Mouse (Mus musculus): ENCODE data around the gene Klk1b26. TPM values are rescaled to one million over a fixed set of nuclear protein-coding genes. Genes with fewer than 3 reads are reported as not detected.
"Not testable (repeated sequence)": the region's sequence is repeated elsewhere in the genome, so short reads cannot be mapped to it uniquely, and the experiment has no call there.

The Klk1b26 gene
- total RNA-seq (2014; fragmentation: Nextera tagmentation) (not detected in 2 replicates), total RNA-seq (2017) (not detected in 2 replicates)

GRCm38 (mm10) chr7:44011868-44012267, at the start of gene Klk1b26:
Klk1b26 (plus strand) TSS chr7:44012168.
- ATAC-seq (replicated peaks; ENCODE audit: low FRiP score, low TSS enrichment, poor library complexity, severe bottlenecking) = not testable (repeated sequence)

- no peak for ATAC-seq (replicated peaks; ENCODE audit: low FRiP score, low TSS enrichment, poor library complexity, severe bottlenecking)
Observed at GRCm38 (mm10) chr7:43966451-43966850, 45.5 kb upstream of the Klk1b26 start, which contains the start of gene Klk1b1. Klk1b1 (plus strand) TSS chr7:43966751.

- ATAC-seq (replicated peaks; ENCODE audit: low FRiP score, low TSS enrichment, poor library complexity, severe bottlenecking) = no peak
Observed at GRCm38 (mm10) chr7:43967058-43967457, 44.9 kb upstream of the Klk1b26 start.

GRCm38 (mm10) chr7:43967612-43968011, 44.4 kb upstream of the Klk1b26 start:
- ATAC-seq (replicated peaks; ENCODE audit: low FRiP score, low TSS enrichment, poor library complexity, severe bottlenecking) = no peak

GRCm38 (mm10) chr7:43975761-43976160, 36.2 kb upstream of the Klk1b26 start, which contains the start of gene Klk1b9:
Klk1b9 (plus strand) TSS chr7:43976061.
- ATAC-seq (replicated peaks; ENCODE audit: low FRiP score, low TSS enrichment, poor library complexity, severe bottlenecking) = not testable (repeated sequence)

- ATAC-seq (replicated peaks; ENCODE audit: low FRiP score, low TSS enrichment, poor library complexity, severe bottlenecking) = no peak
Observed at GRCm38 (mm10) chr7:43985657-43986056, 26.3 kb upstream of the Klk1b26 start.

GRCm38 (mm10) chr7:43994821-43995220, 17.1 kb upstream of the Klk1b26 start:
- ATAC-seq (replicated peaks; ENCODE audit: low FRiP score, low TSS enrichment, poor library complexity, severe bottlenecking) = not testable (repeated sequence)

GRCm38 (mm10) chr7:43995577-43995976, 16.4 kb upstream of the Klk1b26 start, which contains the start of gene Klk1b11:
Klk1b11 (plus strand) TSS chr7:43995877.
- not testable (repeated sequence) for ATAC-seq (replicated peaks; ENCODE audit: low FRiP score, low TSS enrichment, poor library complexity, severe bottlenecking)

- no peak for ATAC-seq (replicated peaks; ENCODE audit: low FRiP score, low TSS enrichment, poor library complexity, severe bottlenecking)
Observed at GRCm38 (mm10) chr7:44004847-44005246, 7.1 kb upstream of the Klk1b26 start.

GRCm38 (mm10) chr7:44014666-44015065, 2.7 kb downstream of the Klk1b26 start:
- not testable (repeated sequence) for ATAC-seq (replicated peaks; ENCODE audit: low FRiP score, low TSS enrichment, poor library complexity, severe bottlenecking)

- no peak for ATAC-seq (replicated peaks; ENCODE audit: low FRiP score, low TSS enrichment, poor library complexity, severe bottlenecking)
Observed at GRCm38 (mm10) chr7:44015071-44015470, 3.1 kb downstream of the Klk1b26 start.

- not testable (repeated sequence) for ATAC-seq (replicated peaks; ENCODE audit: low FRiP score, low TSS enrichment, poor library complexity, severe bottlenecking)
Observed at GRCm38 (mm10) chr7:44051990-44052389, 40.0 kb downstream of the Klk1b26 start, which contains the start of gene Klk1b27. Klk1b27 (plus strand) TSS chr7:44052290.

Other genes starting within 250 kb of the Klk1b26 start
- not detected in 2 replicates for gene Klk12, start 243.3 kb upstream of the Klk1b26 start, total RNA-seq (2014; fragmentation: Nextera tagmentation)
- not detected in 2 replicates for gene Klk12, start 243.3 kb upstream of the Klk1b26 start, total RNA-seq (2017)
- gene Klk11, start 237.6 kb upstream of the Klk1b26 start, total RNA-seq (2014; fragmentation: Nextera tagmentation) = not detected in 2 replicates
- gene Klk11, start 237.6 kb upstream of the Klk1b26 start, total RNA-seq (2017) = not detected in 2 replicates
- gene Klk10, start 231.1 kb upstream of the Klk1b26 start, total RNA-seq (2014; fragmentation: Nextera tagmentation) = not detected in 2 replicates
- gene Klk10, start 231.1 kb upstream of the Klk1b26 start, total RNA-seq (2017) = not detected in 2 replicates
- not detected in 2 replicates for gene Klk9, start 220.3 kb upstream of the Klk1b26 start, total RNA-seq (2014; fragmentation: Nextera tagmentation)
- gene Klk9, start 220.3 kb upstream of the Klk1b26 start, total RNA-seq (2017) = not detected in 2 replicates
- 4.7 and 9.3 TPM in 2 replicates for gene Klk8, start 214.6 kb upstream of the Klk1b26 start, total RNA-seq (2014; fragmentation: Nextera tagmentation)
- gene Klk8, start 214.6 kb upstream of the Klk1b26 start, total RNA-seq (2017) = 2.4 and 6.9 TPM in 2 replicates
- gene Klk7, start 200.9 kb upstream of the Klk1b26 start, total RNA-seq (2014; fragmentation: Nextera tagmentation) = not detected in 2 replicates
- gene Klk7, start 200.9 kb upstream of the Klk1b26 start, total RNA-seq (2017) = not detected in 2 replicates
- gene Klk6, start 187.7 kb upstream of the Klk1b26 start, total RNA-seq (2014; fragmentation: Nextera tagmentation) = not detected in 2 replicates
- not detected in 2 replicates for gene Klk6, start 187.7 kb upstream of the Klk1b26 start, total RNA-seq (2017)
- gene Klk5, start 170.2 kb upstream of the Klk1b26 start, total RNA-seq (2014; fragmentation: Nextera tagmentation) = not detected in 2 replicates
- not detected in 2 replicates for gene Klk5, start 170.2 kb upstream of the Klk1b26 start, total RNA-seq (2017)
- gene Klk4, start 131.0 kb upstream of the Klk1b26 start, total RNA-seq (2014; fragmentation: Nextera tagmentation) = not detected in 2 replicates
- not detected in 2 replicates for gene Klk4, start 131.0 kb upstream of the Klk1b26 start, total RNA-seq (2017)
- not detected in 2 replicates for gene Klk15, start 78.4 kb upstream of the Klk1b26 start, total RNA-seq (2014; fragmentation: Nextera tagmentation)
- not detected in 2 replicates for gene Klk15, start 78.4 kb upstream of the Klk1b26 start, total RNA-seq (2017)
- gene Klk1b8, start 61.5 kb upstream of the Klk1b26 start, total RNA-seq (2014; fragmentation: Nextera tagmentation) = not detected in 2 replicates
- gene Klk1b8, start 61.5 kb upstream of the Klk1b26 start, total RNA-seq (2017) = not detected in 2 replicates
- gene Klk1b1, start 45.4 kb upstream of the Klk1b26 start, total RNA-seq (2014; fragmentation: Nextera tagmentation) = not detected in 2 replicates
- not detected in 2 replicates for gene Klk1b1, start 45.4 kb upstream of the Klk1b26 start, total RNA-seq (2017)
- not detected in 2 replicates for gene Klk1b9, start 36.1 kb upstream of the Klk1b26 start, total RNA-seq (2014; fragmentation: Nextera tagmentation)
- not detected in 2 replicates for gene Klk1b9, start 36.1 kb upstream of the Klk1b26 start, total RNA-seq (2017)
- not detected in 2 replicates for gene Klk1b11, start 16.3 kb upstream of the Klk1b26 start, total RNA-seq (2014; fragmentation: Nextera tagmentation)
- gene Klk1b11, start 16.3 kb upstream of the Klk1b26 start, total RNA-seq (2017) = not detected in 2 replicates
- not detected in 2 replicates for gene Klk1b27, start 40.1 kb downstream of the Klk1b26 start, total RNA-seq (2014; fragmentation: Nextera tagmentation)
- not detected in 2 replicates for gene Klk1b27, start 40.1 kb downstream of the Klk1b26 start, total RNA-seq (2017)
- gene Klk1b21, start 90.2 kb downstream of the Klk1b26 start, total RNA-seq (2014; fragmentation: Nextera tagmentation) = not detected in 2 replicates
- gene Klk1b21, start 90.2 kb downstream of the Klk1b26 start, total RNA-seq (2017) = not detected in 2 replicates
- not detected in 2 replicates for gene Klk1b22, start 100.5 kb downstream of the Klk1b26 start, total RNA-seq (2014; fragmentation: Nextera tagmentation)
- gene Klk1b22, start 100.5 kb downstream of the Klk1b26 start, total RNA-seq (2017) = not detected in 2 replicates
- gene Klk1b16, start 124.6 kb downstream of the Klk1b26 start, total RNA-seq (2014; fragmentation: Nextera tagmentation) = not detected in 2 replicates
- not detected in 2 replicates for gene Klk1b16, start 124.6 kb downstream of the Klk1b26 start, total RNA-seq (2017)
- not detected in 2 replicates for gene Klk1b24, start 176.1 kb downstream of the Klk1b26 start, total RNA-seq (2014; fragmentation: Nextera tagmentation)
- gene Klk1b24, start 176.1 kb downstream of the Klk1b26 start, total RNA-seq (2017) = not detected in 2 replicates
- not detected in 2 replicates for gene Klk1b3, start 186.0 kb downstream of the Klk1b26 start, total RNA-seq (2014; fragmentation: Nextera tagmentation)
- not detected in 2 replicates for gene Klk1b3, start 186.0 kb downstream of the Klk1b26 start, total RNA-seq (2017)
- not detected in 2 replicates for gene Klk1b4, start 195.3 kb downstream of the Klk1b26 start, total RNA-seq (2014; fragmentation: Nextera tagmentation)
- gene Klk1b4, start 195.3 kb downstream of the Klk1b26 start, total RNA-seq (2017) = not detected in 2 replicates
- not detected in 2 replicates for gene Klk1b5, start 203.8 kb downstream of the Klk1b26 start, total RNA-seq (2014; fragmentation: Nextera tagmentation)
- gene Klk1b5, start 203.8 kb downstream of the Klk1b26 start, total RNA-seq (2017) = not detected in 2 replicates
- gene Klk1, start 213.2 kb downstream of the Klk1b26 start, total RNA-seq (2014; fragmentation: Nextera tagmentation) = not detected in 2 replicates
- not detected in 2 replicates for gene Klk1, start 213.2 kb downstream of the Klk1b26 start, total RNA-seq (2017)
- not detected in 2 replicates for gene Gm36864, start 224.0 kb downstream of the Klk1b26 start, total RNA-seq (2014; fragmentation: Nextera tagmentation)
- gene Gm36864, start 224.0 kb downstream of the Klk1b26 start, total RNA-seq (2017) = not detected in 2 replicates
- 1.2 TPM in 1 of 2 replicates, not detected in the other for gene 1700028J19Rik, start 234.5 kb downstream of the Klk1b26 start, total RNA-seq (2014; fragmentation: Nextera tagmentation)
- 0.46 TPM in 1 of 2 replicates, not detected in the other for gene 1700028J19Rik, start 234.5 kb downstream of the Klk1b26 start, total RNA-seq (2017)
- gene 2410002F23Rik, start 234.6 kb downstream of the Klk1b26 start, total RNA-seq (2014; fragmentation: Nextera tagmentation) = 93.5 and 176 TPM in 2 replicates
- gene 2410002F23Rik, start 234.6 kb downstream of the Klk1b26 start, total RNA-seq (2017) = 77.1 and 113 TPM in 2 replicates
- not detected in 2 replicates for gene Acp4, start 245.2 kb downstream of the Klk1b26 start, total RNA-seq (2014; fragmentation: Nextera tagmentation)
- not detected in 2 replicates for gene Acp4, start 245.2 kb downstream of the Klk1b26 start, total RNA-seq (2017)
- gene Gm15517, start 249.3 kb downstream of the Klk1b26 start, total RNA-seq (2014; fragmentation: Nextera tagmentation) = not detected in 2 replicates
- not detected in 2 replicates for gene Gm15517, start 249.3 kb downstream of the Klk1b26 start, total RNA-seq (2017)